25 mouse cellular contexts compared by ENCODE assay signal in the genomic region with DNA sequence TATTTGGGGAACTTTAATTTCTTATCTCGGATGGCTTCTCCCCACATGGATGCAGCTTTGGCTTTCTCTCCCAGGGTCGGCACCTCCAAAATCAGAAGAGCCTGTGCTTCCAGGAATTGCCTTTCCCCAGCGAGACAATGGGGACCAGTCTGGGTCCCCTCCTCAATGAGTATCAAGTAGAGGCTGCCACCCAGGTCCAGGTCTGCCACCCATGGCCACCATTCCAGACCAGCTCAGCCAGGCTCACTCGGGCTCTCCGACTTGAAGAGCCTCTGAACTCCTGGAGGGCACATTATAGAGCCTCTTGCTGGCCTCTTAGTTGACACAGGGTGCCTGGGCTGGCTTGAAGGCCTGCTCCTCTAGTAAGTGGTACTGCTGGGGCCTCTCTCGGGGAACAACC. TPM values are rescaled to one million over a fixed set of nuclear protein-coding genes. Genes with fewer than 3 reads are reported as not detected.
"Had no signal": no experiment of that assay in that cellular context is flagged by ENCODE, and none has a peak within 500 bp of the region (broad histone marks: within the 10 kb centered on the region; RNA-seq: fewer than 3 reads in every experiment).

No protein-coding gene starts in this region.

- H3K9ac ChIP-seq: liver, embryonic 12.5 days; liver, embryonic 14.5 days; midbrain, embryonic 12.5 days; neural tube, embryonic 13.5 days; neural tube, embryonic 15.5 days had no signal

- H3K36me3 ChIP-seq: liver, embryonic 12.5 days; midbrain, embryonic 10.5 days; midbrain, embryonic 12.5 days; neural tube, embryonic 13.5 days; neural tube, embryonic 15.5 days had no signal

- H3K27ac ChIP-seq: liver, embryonic 12.5 days; liver, embryonic 14.5 days; midbrain, embryonic 10.5 days; midbrain, embryonic 12.5 days; neural tube, embryonic 13.5 days; neural tube, embryonic 15.5 days had no signal

- H3K4me3 ChIP-seq: liver, embryonic 12.5 days; midbrain, embryonic 10.5 days; midbrain, embryonic 12.5 days; myocyte; neural tube, embryonic 13.5 days; neural tube, embryonic 15.5 days had no signal

- DNase-seq: lung, adult 2 months; lung, postnatal 4 days; midbrain, embryonic 14.5 days; retina, postnatal 1 day; right cerebral cortex, adult 18-20 months; right cerebral cortex, postnatal 25 days; right cerebral cortex, postnatal 4 days; spleen, adult 18-20 months; thymus, adult 18-20 months; thymus, postnatal 14 days; thymus, postnatal 36 days had no signal

- H3K9me3 ChIP-seq: liver, embryonic 12.5 days; midbrain, embryonic 10.5 days; midbrain, embryonic 12.5 days; neural tube, embryonic 13.5 days; neural tube, embryonic 15.5 days had no signal

- H3K4me2 ChIP-seq: liver, embryonic 12.5 days; midbrain, embryonic 12.5 days; neural tube, embryonic 13.5 days; neural tube, embryonic 15.5 days had no signal

- H3K27me3 ChIP-seq: liver, embryonic 12.5 days; neural tube, embryonic 13.5 days; neural tube, embryonic 15.5 days had no signal

- ATAC-seq: liver, embryonic 12.5 days; midbrain, embryonic 16.5 days had no signal

RNA-seq across cellular contexts. Expression of a gene that starts 8.4 kb away (rescaled TPM):
- polyA plus RNA-seq: liver, embryonic 12.5 days; liver, embryonic 16.5 days; midbrain, embryonic 10.5 days; midbrain, embryonic 12.5 days; midbrain, embryonic 14.5 days; myocyte; neural tube, embryonic 11.5 days; neural tube, embryonic 13.5 days; neural tube, embryonic 15.5 days; small intestine, adult 2 months; stomach, embryonic 14.5 days; stomach, embryonic 16.5 days; thymus, postnatal 0 days had no signal
